Mouse (Mus musculus): ENCODE measurements at regions not wholly inside any gene's neighbourhood (a gene's known extent, or its start where the extent isn't known, plus 50 kb on each side); places are given as distances from the start of the nearest gene placed in this dataset.

DNA sequence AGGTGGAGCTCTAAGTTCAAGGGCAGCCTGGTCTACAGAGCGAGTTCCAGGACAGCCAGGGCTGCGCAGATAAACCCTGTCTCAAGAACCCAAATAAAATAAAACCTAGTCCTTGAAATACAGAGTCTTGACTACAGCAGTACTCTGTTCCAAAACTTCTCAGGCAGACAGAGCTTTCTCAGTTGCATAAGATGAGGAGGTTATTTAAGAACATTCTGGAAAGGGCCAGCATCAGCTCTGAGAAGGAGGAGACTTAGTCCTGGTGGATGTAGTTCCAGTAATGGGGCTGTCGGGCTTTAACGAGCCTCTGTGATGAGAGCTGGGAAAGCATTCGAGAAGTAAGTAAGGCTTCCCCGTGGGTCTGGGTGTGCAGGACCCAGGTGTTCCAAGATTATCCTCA is 83.5 kb upstream of the Klf4 start:
- no peak overlapping the region for H3K27ac ChIP-seq (ENCODE audit: insufficient read depth, low read depth)
- H3K4me2 ChIP-seq (ENCODE audit: insufficient read depth, low read depth, poor library complexity, severe bottlenecking): no peak overlapping the region

DNA sequence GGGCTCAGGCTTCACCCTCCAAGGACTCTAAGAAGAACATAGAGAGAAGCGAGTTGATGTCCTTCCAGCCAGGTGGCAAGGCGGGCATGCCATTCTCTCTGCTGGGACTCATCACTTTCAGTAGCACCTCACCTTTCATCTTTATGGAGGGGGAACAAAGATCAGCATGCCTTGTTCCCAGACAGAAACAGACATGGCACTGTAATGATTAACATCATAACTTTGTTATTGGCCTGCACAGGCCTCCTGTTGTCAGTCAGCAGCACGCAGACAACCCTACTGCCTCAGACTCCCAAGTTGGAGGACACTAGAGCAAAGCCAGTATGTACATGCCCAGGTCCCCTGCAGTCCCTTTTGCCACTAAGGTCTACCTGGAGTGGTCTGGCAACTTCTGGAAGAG is 81.3 kb upstream of the Klf4 start:
- no peak for TF ChIP-seq TCF12 (IDR thresholded peaks at IDR 0.05; ENCODE audit: low read depth, low read length)
- TF ChIP-seq BHLHE40 (IDR thresholded peaks at IDR 0.05; ENCODE audit: low read depth, low read length): no peak
- no peak for TF ChIP-seq PAX5 (IDR thresholded peaks at IDR 0.05; ENCODE audit: low read length)
- TF ChIP-seq CTCF (conservative IDR thresholded peaks at IDR 0.05 in 1 of 2, IDR thresholded peaks at IDR 0.05 in 1 of 2; ENCODE audit: low read depth in 2 of 2, low read length in 2 of 2): no peak
- no peak for TF ChIP-seq USF1 (IDR thresholded peaks at IDR 0.05; ENCODE audit: low read depth, low read length)
- no peak for TF ChIP-seq IRF4 (IDR thresholded peaks at IDR 0.05; ENCODE audit: low read depth, low read length)
- TF ChIP-seq ELF1 (IDR thresholded peaks at IDR 0.05; ENCODE audit: low read depth, low read length): no peak
- TF ChIP-seq GABPA (IDR thresholded peaks at IDR 0.05; ENCODE audit: insufficient replicate concordance, low read depth, low read length): no peak
- TF ChIP-seq RCOR1 (conservative IDR thresholded peaks at IDR 0.05; ENCODE audit: low read depth, low read length): no peak
- TF ChIP-seq HCFC1 (IDR thresholded peaks at IDR 0.05; ENCODE audit: low read depth, low read length): no peak
- no peak for TF ChIP-seq KAT2A (IDR thresholded peaks at IDR 0.05; ENCODE audit: insufficient replicate concordance, low read length)
- TF ChIP-seq POLR2A (IDR thresholded peaks at IDR 0.05; ENCODE audit: low read depth, low read length): no peak
- TF ChIP-seq SIN3A (IDR thresholded peaks at IDR 0.05; ENCODE audit: low read length): no peak
- no peak for TF ChIP-seq POLR2AphosphoS2 (IDR thresholded peaks at IDR 0.05; ENCODE audit: low read depth, low read length)
- TF ChIP-seq UBTF (IDR thresholded peaks at IDR 0.05; ENCODE audit: low read depth, low read length): no peak
- TF ChIP-seq USF2 (conservative IDR thresholded peaks at IDR 0.05; ENCODE audit: low read depth, low read length): no peak
- TF ChIP-seq NELFE (IDR thresholded peaks at IDR 0.05; ENCODE audit: low read depth, low read length): no peak
- TF ChIP-seq MAZ (IDR thresholded peaks at IDR 0.05; ENCODE audit: low read depth, low read length): no peak
- no peak for TF ChIP-seq MYC (IDR thresholded peaks at IDR 0.05; ENCODE audit: low read depth, low read length)
- no peak for TF ChIP-seq TBP (conservative IDR thresholded peaks at IDR 0.05; ENCODE audit: low read depth, low read length)
- no peak overlapping the region for H3K27ac ChIP-seq (ENCODE audit: insufficient read depth, low read depth)
- dilution Hi-C loops (cut with MboI; ENCODE audit: extremely low pct_ligation_motif_present, extremely low pct_unique_long_range_greater_than_20kb, low sequenced_read_pairs): no loop called here
- no peak overlapping the region for H3K9ac ChIP-seq (ENCODE audit: insufficient read depth, low read depth)
- no peaks in the 10 kb centered on the region for H3K9me3 ChIP-seq (replicated peaks; ENCODE audit: low read length)
- H3K79me2 ChIP-seq (replicated peaks; ENCODE audit: control insufficient read depth, extremely low read depth, insufficient read depth, poor library complexity, severe bottlenecking): no peaks in the 10 kb centered on the region
- H3K36me3 ChIP-seq (replicated peaks in 1 of 2; ENCODE audit: control insufficient read depth in 1 of 2, insufficient read depth in 1 of 2, low read length in 1 of 2): no peaks in the 10 kb centered on the region
- no peaks in the 10 kb centered on the region for H3K27me3 ChIP-seq (replicated peaks)
- no peaks in the 10 kb centered on the region for H3K4me1 ChIP-seq (ENCODE audit: control insufficient read depth in 1 of 2, insufficient read depth in 2 of 2)
- H3K4me2 ChIP-seq (ENCODE audit: insufficient read depth, low read depth, poor library complexity, severe bottlenecking): no peak overlapping the region
- in situ Hi-C loops (cut with MboI; ENCODE audit: low pct_ligation_motif_present, low pct_unique_long_range_greater_than_20kb, low sequenced_read_pairs): no loop called here
- H3K4me3 ChIP-seq (replicated peaks in 1 of 3; ENCODE audit: low read depth in 2 of 3, low read length in 2 of 3, poor library complexity in 1 of 3): no peak overlapping the region
- DNase-seq (ENCODE audit: extremely low read depth): no peak

More for the DNA sequence above, 83.5 kb upstream of the Klf4 start:
- Histone ChIP-seq H3K79me2 (replicated peaks; ENCODE audit: control insufficient read depth, extremely low read depth, insufficient read depth, poor library complexity, severe bottlenecking) (no peaks in the 10 kb centered on the region), H3K4me3 (replicated peaks in 1 of 3; ENCODE audit: low read depth in 2 of 3, low read length in 2 of 3, poor library complexity in 1 of 3) (no peak overlapping the region), H3K9ac (ENCODE audit: insufficient read depth, low read depth) (no peak overlapping the region), H3K27me3 (replicated peaks) (no peaks in the 10 kb centered on the region), H3K36me3 (replicated peaks in 1 of 2; ENCODE audit: control insufficient read depth in 1 of 2, insufficient read depth in 1 of 2, low read length in 1 of 2) (no peaks in the 10 kb centered on the region), H3K4me1 (ENCODE audit: control insufficient read depth in 1 of 2, insufficient read depth in 2 of 2) (peaks cover 0 to 11% of the 10 kb centered on the region in 2 experiments; a peak in 2 of 4 replicates), H3K9me3 (replicated peaks; ENCODE audit: low read length) (no peaks in the 10 kb centered on the region)
- dilution Hi-C loops (cut with MboI; ENCODE audit: extremely low pct_ligation_motif_present, extremely low pct_unique_long_range_greater_than_20kb, low sequenced_read_pairs) (no loop called here), in situ Hi-C loops (cut with MboI; ENCODE audit: low pct_ligation_motif_present, low pct_unique_long_range_greater_than_20kb, low sequenced_read_pairs) (no loop called here)
- TF ChIP-seq BHLHE40 (IDR thresholded peaks at IDR 0.05; ENCODE audit: low read depth, low read length) (no peak), SMC3 (IDR thresholded peaks at IDR 0.05; ENCODE audit: low read depth, low read length) (no peak), RAD21 (IDR thresholded peaks at IDR 0.05; ENCODE audit: low read depth, low read length) (no peak), ZKSCAN1 (IDR thresholded peaks at IDR 0.05; ENCODE audit: borderline replicate concordance, low read depth, low read length) (no peak), NELFE (IDR thresholded peaks at IDR 0.05; ENCODE audit: low read depth, low read length) (no peak), JUN (IDR thresholded peaks at IDR 0.05; ENCODE audit: insufficient read depth, low read depth, low read length) (no peak), ELF1 (IDR thresholded peaks at IDR 0.05; ENCODE audit: low read depth, low read length) (no peak), MAX (IDR thresholded peaks at IDR 0.05; ENCODE audit: low read length) (no peak), ZC3H11A (IDR thresholded peaks at IDR 0.05; ENCODE audit: low read depth, low read length) (no peak), ZNF384 (IDR thresholded peaks at IDR 0.05; ENCODE audit: low read depth, low read length) (no peak), CHD1 (IDR thresholded peaks at IDR 0.05; ENCODE audit: low read depth, low read length) (no peak), PAX5 (IDR thresholded peaks at IDR 0.05; ENCODE audit: low read length) (no peak), MEF2A (IDR thresholded peaks at IDR 0.05; ENCODE audit: borderline replicate concordance, low read depth, low read length) (no peak), GABPA (IDR thresholded peaks at IDR 0.05; ENCODE audit: insufficient replicate concordance, low read depth, low read length) (no peak)
- no peak for DNase-seq (ENCODE audit: extremely low read depth)

Data from CH12.LX (cell line).